Mouse (Mus musculus) megakaryocyte, embryonic 14.5 days (primary cell): ENCODE measurements around the gene Pde2a. TPM values are rescaled to one million over a fixed set of nuclear protein-coding genes. Genes with fewer than 3 reads are reported as not detected.
A peak's percentile ranks its signal among the peaks of the same experiment; 100 is the strongest.

ENCODE experiments used
- H3K27me3 ChIP-seq: replicated peaks from 2 replicates; pipeline ENCODE3; 2012; ENCODE audit warnings: inconsistent platforms
- H3K36me3 ChIP-seq: replicated peaks from 2 replicates; pipeline ENCODE3; 2012; ENCODE audit warnings: low read length, inconsistent platforms, mixed read lengths
- H3K4me1 ChIP-seq: 2 replicates; pipeline ENCODE4 v1.6.1; 2012; ENCODE audit warnings: inconsistent platforms
- H3K4me3 ChIP-seq: replicated peaks from 2 replicates; pipeline ENCODE3; 2012; ENCODE audit warnings: moderate library complexity, mild to moderate bottlenecking, inconsistent platforms
- H3K9me3 ChIP-seq: 2 replicates; pipeline ENCODE4 v1.6.1; 2012; ENCODE audit warnings: inconsistent platforms
- FLI1 ChIP-seq: IDR thresholded peaks from 2 replicates; pipeline ENCODE4 v1.6.1; 2012; ENCODE audit warnings: low read length, inconsistent platforms, mixed read lengths
- GATA1 ChIP-seq: IDR thresholded peaks from 3 replicates; pipeline ENCODE4 v1.6.1; 2012; ENCODE audit warnings: mixed read lengths, low read length, inconsistent platforms, borderline replicate concordance
- polyA plus RNA-seq: library from polyadenylated mRNA; stranded (reverse); fragments of >175 nt; gene quantifications from 2 replicates; pipeline ENCODE4 v1.2.3, GENCODE M21; 2012; ENCODE audit warnings: low replicate concordance; ENCODE audit not compliant: insufficient read depth

Gene Pde2a
- polyA plus RNA-seq, 1 experiment, result 0.63 TPM

GRCm38 (mm10) chr7:101422069-101422468 lies 578 bp downstream of the Pde2a start:
- Histone ChIP-seq H3K36me3 (peaks cover 6% of the 10 kb centered on the region), H3K4me1 (peaks cover 41% of the 10 kb centered on the region), H3K4me3 (no peak overlapping the region), H3K9me3 (no peaks in the 10 kb centered on the region), H3K27me3 (peaks cover 51% of the 10 kb centered on the region)
- TF ChIP-seq GATA1, result no peak
- TF ChIP-seq FLI1, result no peak

- Histone ChIP-seq H3K27me3 (peaks cover 53% of the 10 kb centered on the region), H3K36me3 (peaks cover under 1% of the 10 kb centered on the region), H3K4me3 (peak overlapping the region; percentile 21), H3K9me3 (no peaks in the 10 kb centered on the region), H3K4me1 (peaks cover 36% of the 10 kb centered on the region)
- TF ChIP-seq FLI1, result no peak
- TF ChIP-seq GATA1, result no peak
These were observed 1.2 kb downstream of the Pde2a start for GRCm38 (mm10) chr7:101422646-101423045.

GRCm38 (mm10) chr7:101423970-101424369 lies 2.5 kb downstream of the Pde2a start:
- Histone ChIP-seq H3K27me3 (peaks cover 60% of the 10 kb centered on the region), H3K36me3 (no peaks in the 10 kb centered on the region), H3K4me3 (no peak overlapping the region), H3K9me3 (no peaks in the 10 kb centered on the region), H3K4me1 (peaks cover 29% of the 10 kb centered on the region)
- TF ChIP-seq FLI1 (no peak), GATA1 (no peak)

GRCm38 (mm10) chr7:101426692-101427091 lies 5.2 kb downstream of the Pde2a start:
- H3K4me1 ChIP-seq, result peaks cover 22% of the 10 kb centered on the region
- peaks cover 74% of the 10 kb centered on the region for H3K27me3 ChIP-seq
- H3K36me3 ChIP-seq, result no peaks in the 10 kb centered on the region
- H3K9me3 ChIP-seq, result no peaks in the 10 kb centered on the region
- TF ChIP-seq GATA1 (no peak), FLI1 (no peak)
- H3K4me3 ChIP-seq, result no peak overlapping the region

DNA sequence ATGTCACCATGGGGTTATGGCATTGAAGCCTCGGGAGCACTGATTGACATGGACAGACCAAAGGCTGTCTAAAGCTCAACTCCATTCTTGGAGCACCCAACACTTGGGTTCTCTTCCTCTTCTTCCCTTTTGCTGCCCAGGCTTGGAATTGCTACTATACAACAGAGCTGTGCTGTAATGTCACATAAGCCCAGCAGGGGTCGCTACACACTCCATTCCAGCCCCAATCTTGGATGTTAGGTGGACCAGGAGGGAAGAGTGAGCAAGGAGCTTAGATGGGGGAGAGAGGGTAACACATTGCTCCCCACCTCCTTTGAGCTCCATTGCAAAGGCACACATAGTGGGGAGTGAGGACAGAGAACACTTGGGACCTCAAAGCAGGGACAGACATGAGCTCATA lies 6.2 kb downstream of the Pde2a start:
- H3K36me3 ChIP-seq, result no peaks in the 10 kb centered on the region
- peaks cover 14% of the 10 kb centered on the region for H3K4me1 ChIP-seq
- H3K27me3 ChIP-seq, result peaks cover 77% of the 10 kb centered on the region
- TF ChIP-seq FLI1, result no peak
- no peak for TF ChIP-seq GATA1
- no peaks in the 10 kb centered on the region for H3K9me3 ChIP-seq
- H3K4me3 ChIP-seq, result no peak overlapping the region

DNA sequence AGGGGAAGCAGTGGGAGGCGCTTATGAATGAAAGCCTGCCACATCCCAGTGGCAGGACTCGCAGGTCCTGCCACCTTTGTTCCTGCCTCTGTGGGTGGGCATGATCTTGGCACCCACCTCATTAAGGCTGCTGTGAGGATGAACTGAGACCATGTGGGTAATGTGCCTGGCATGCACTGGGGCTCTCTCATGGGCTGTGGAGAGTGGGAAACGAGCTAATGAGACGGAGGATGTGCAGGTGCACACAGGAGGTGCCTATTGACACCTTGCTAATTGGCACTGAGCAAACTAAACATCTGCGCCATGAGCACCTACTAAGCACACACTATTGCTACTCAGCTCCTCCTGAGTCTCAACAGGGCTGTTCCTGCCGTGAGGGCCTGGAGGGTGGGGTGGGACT lies 13.5 kb downstream of the Pde2a start:
- Histone ChIP-seq H3K27me3 (peaks cover 59% of the 10 kb centered on the region), H3K4me1 (peaks cover 11% of the 10 kb centered on the region; the same call in 1 of the 2 replicates), H3K4me3 (no peak overlapping the region), H3K36me3 (no peaks in the 10 kb centered on the region), H3K9me3 (no peaks in the 10 kb centered on the region)
- no peak for TF ChIP-seq FLI1
- TF ChIP-seq GATA1, result no peak

GRCm38 (mm10) chr7:101437876-101438275 lies 16.4 kb downstream of the Pde2a start:
- peaks cover 60% of the 10 kb centered on the region for H3K27me3 ChIP-seq
- H3K4me3 ChIP-seq, result no peak overlapping the region
- TF ChIP-seq FLI1 (no peak), GATA1 (no peak)
- peaks cover 16% of the 10 kb centered on the region; the same call in 1 of the 2 replicates for H3K4me1 ChIP-seq
- H3K36me3 ChIP-seq, result no peaks in the 10 kb centered on the region
- H3K9me3 ChIP-seq, result no peaks in the 10 kb centered on the region

GRCm38 (mm10) chr7:101443093-101443492 lies 21.6 kb downstream of the Pde2a start:
- Histone ChIP-seq H3K4me3 (no peak overlapping the region), H3K9me3 (no peaks in the 10 kb centered on the region), H3K4me1 (peaks cover 16% of the 10 kb centered on the region; the same call in 1 of the 2 replicates), H3K36me3 (no peaks in the 10 kb centered on the region), H3K27me3 (peaks cover 82% of the 10 kb centered on the region)
- no peak for TF ChIP-seq FLI1
- TF ChIP-seq GATA1, result no peak

DNA sequence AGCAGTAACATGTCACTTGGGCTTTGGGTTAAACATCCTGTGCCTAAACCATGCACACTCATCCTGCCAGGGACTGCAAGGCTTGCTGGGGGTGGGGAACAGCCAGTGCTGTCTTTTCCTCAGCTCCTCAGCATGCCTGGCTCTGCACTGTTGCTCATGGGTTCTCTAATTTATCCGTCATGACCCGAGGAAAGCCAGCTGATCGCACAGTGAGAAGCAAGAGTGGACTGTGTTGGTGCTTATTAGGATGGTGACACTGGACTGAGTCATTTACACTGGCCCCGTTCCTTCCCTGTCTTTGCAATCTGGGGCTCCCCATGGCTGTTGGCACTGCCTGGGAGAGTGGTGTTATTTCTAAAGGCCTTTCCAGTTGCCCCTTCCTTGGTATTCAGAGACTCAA lies 22.7 kb downstream of the Pde2a start:
- Histone ChIP-seq H3K36me3 (no peaks in the 10 kb centered on the region), H3K4me1 (peaks cover 14% of the 10 kb centered on the region; the same call in 1 of the 2 replicates), H3K9me3 (no peaks in the 10 kb centered on the region), H3K27me3 (peaks cover 86% of the 10 kb centered on the region), H3K4me3 (no peak overlapping the region)
- no peak for TF ChIP-seq GATA1
- no peak for TF ChIP-seq FLI1

- Histone ChIP-seq H3K9me3 (no peaks in the 10 kb centered on the region), H3K27me3 (peaks cover 92% of the 10 kb centered on the region), H3K36me3 (no peaks in the 10 kb centered on the region), H3K4me1 (peaks cover 40% of the 10 kb centered on the region), H3K4me3 (no peak overlapping the region)
- TF ChIP-seq GATA1 (no peak), FLI1 (no peak)
These were observed 28.4 kb downstream of the Pde2a start for GRCm38 (mm10) chr7:101449855-101450254.
